Comparison of ENCODE assay signal across 9 mouse cellular contexts in genomic region chr4:135286033-135286622, GRCm38 (mm10). TPM values are rescaled to one million over a fixed set of nuclear protein-coding genes. Genes with fewer than 3 reads are reported as not detected.
DNase-seq lines count a peak whose midpoint lies in the region; ATAC-seq and TF ChIP-seq lines count a peak whose summit lies in the region.
"Had no signal": no experiment of that assay in that cellular context is flagged by ENCODE, and none has a peak within 500 bp of the region (broad histone marks: within the 10 kb centered on the region; RNA-seq: fewer than 3 reads in every experiment).

No protein-coding gene starts in this region.

- DNase-seq in heart, postnatal 10 days: no peak
- peak; percentile 19 for DNase-seq in lung, postnatal 0 days (ENCODE audit: low spot score)
- DNase-seq in lung, postnatal 25 days (ENCODE audit: low spot score): no peak
- no peak for DNase-seq in liver, postnatal 0 days
- DNase-seq in adrenal gland, postnatal 10 days: no peak

- H3K36me3 ChIP-seq in heart, embryonic 12.5 days: no peaks in the 10 kb centered on the region
- H3K36me3 ChIP-seq in lung, postnatal 0 days (ENCODE audit: insufficient read depth, low read length): no peaks in the 10 kb centered on the region
- no peaks in the 10 kb centered on the region for H3K36me3 ChIP-seq in embryonic facial prominence, embryonic 15.5 days
- no peaks in the 10 kb centered on the region for H3K36me3 ChIP-seq in liver, postnatal 0 days (replicated peaks; ENCODE audit: insufficient read depth, low read length)

- H3K4me3 ChIP-seq in heart, embryonic 12.5 days: no peak overlapping the region
- H3K4me3 ChIP-seq in lung, postnatal 0 days (ENCODE audit: low read depth, low read length): no peak overlapping the region
- H3K4me3 ChIP-seq in embryonic facial prominence, embryonic 15.5 days (replicated peaks): no peak overlapping the region
- H3K4me3 ChIP-seq in liver, postnatal 0 days (ENCODE audit: low read depth, low read length): no peak overlapping the region

- no peak for ATAC-seq in heart, embryonic 12.5 days (ENCODE audit: insufficient number of reproducible peaks, low FRiP score)
- ATAC-seq in lung, postnatal 0 days: no peak
- ATAC-seq in embryonic facial prominence, embryonic 15.5 days (ENCODE audit: insufficient number of reproducible peaks, low FRiP score, low TSS enrichment, low read depth): no peak
- ATAC-seq in liver, postnatal 0 days: no peak
- no peak for ATAC-seq in megakaryocyte progenitor cell, adult 5-6 weeks (replicated peaks; ENCODE audit: poor library complexity)

- peaks cover 26% of the 10 kb centered on the region for H3K4me1 ChIP-seq in heart, embryonic 12.5 days (replicated peaks)
- peaks cover 23% of the 10 kb centered on the region for H3K4me1 ChIP-seq in lung, postnatal 0 days (ENCODE audit: insufficient read depth, low read depth, low read length)
- peaks cover 21% of the 10 kb centered on the region for H3K4me1 ChIP-seq in embryonic facial prominence, embryonic 15.5 days
- H3K4me1 ChIP-seq in liver, postnatal 0 days (ENCODE audit: insufficient read depth): peaks cover 44% of the 10 kb centered on the region

- H3K9me3 ChIP-seq in heart, embryonic 12.5 days (replicated peaks): no peaks in the 10 kb centered on the region; the same call in 1 of the 2 replicates
- no peaks in the 10 kb centered on the region for H3K9me3 ChIP-seq in lung, postnatal 0 days (ENCODE audit: low read length)
- H3K9me3 ChIP-seq in embryonic facial prominence, embryonic 15.5 days (replicated peaks): no peaks in the 10 kb centered on the region
- no peaks in the 10 kb centered on the region for H3K9me3 ChIP-seq in liver, postnatal 0 days (ENCODE audit: low read length)

- H3K9ac ChIP-seq in heart, embryonic 12.5 days: peak overlapping the region; percentile 28; the same call in 1 of the 2 replicates
- H3K9ac ChIP-seq in lung, postnatal 0 days (replicated peaks; ENCODE audit: low read depth): no peak overlapping the region
- H3K9ac ChIP-seq in embryonic facial prominence, embryonic 15.5 days: no peak overlapping the region
- no peak overlapping the region for H3K9ac ChIP-seq in liver, postnatal 0 days (replicated peaks)
- H3K9ac ChIP-seq: hindbrain, embryonic 14.5 days had no signal

- peak overlapping the region; percentile 57 for H3K4me2 ChIP-seq in heart, embryonic 12.5 days
- H3K4me2 ChIP-seq in lung, postnatal 0 days (replicated peaks; ENCODE audit: low read depth, low read length): no peak overlapping the region
- H3K4me2 ChIP-seq in embryonic facial prominence, embryonic 15.5 days (replicated peaks): no peak overlapping the region
- peak overlapping the region; percentile 60 for H3K4me2 ChIP-seq in liver, postnatal 0 days (ENCODE audit: low read depth, low read length)
- H3K4me2 ChIP-seq: hindbrain, embryonic 14.5 days had no signal

- no peak for TF ChIP-seq CTCF in lung, postnatal 0 days (IDR thresholded peaks at IDR 0.05)
- TF ChIP-seq CTCF in liver, postnatal 0 days (IDR thresholded peaks at IDR 0.05; ENCODE audit: low read depth): no peak

- H3K27ac ChIP-seq in heart, embryonic 12.5 days (ENCODE audit: poor library complexity, severe bottlenecking): peak overlapping the region; percentile 80
- peak overlapping the region; percentile 84 for H3K27ac ChIP-seq in lung, postnatal 0 days (ENCODE audit: low read length)
- H3K27ac ChIP-seq in embryonic facial prominence, embryonic 15.5 days (replicated peaks): peak overlapping the region; percentile 63
- peak overlapping the region; percentile 72 for H3K27ac ChIP-seq in liver, postnatal 0 days (ENCODE audit: low read depth)
- H3K27ac ChIP-seq: hindbrain, embryonic 14.5 days had no signal

- 50% methylated on average over 12 of the region's 12 CpGs for WGBS in heart, embryonic 12.5 days
- 45% methylated on average over 12 of the region's 12 CpGs for WGBS in lung, postnatal 0 days
- 57% methylated on average over 12 of the region's 12 CpGs for WGBS in embryonic facial prominence, embryonic 15.5 days
- 55% methylated on average over 12 of the region's 12 CpGs for WGBS in liver, postnatal 0 days (ENCODE audit: insufficient replicate concordance)

- no peak for TF ChIP-seq EP300 in lung, postnatal 0 days (IDR thresholded peaks at IDR 0.05)
- no peak for TF ChIP-seq EP300 in liver, postnatal 0 days (IDR thresholded peaks at IDR 0.05; ENCODE audit: low read depth)

- H3K27me3 ChIP-seq in heart, embryonic 12.5 days (replicated peaks): no peaks in the 10 kb centered on the region
- H3K27me3 ChIP-seq in lung, postnatal 0 days (replicated peaks; ENCODE audit: insufficient read depth, low read length): no peaks in the 10 kb centered on the region
- H3K27me3 ChIP-seq in embryonic facial prominence, embryonic 15.5 days: no peaks in the 10 kb centered on the region
- H3K27me3 ChIP-seq in liver, postnatal 0 days (ENCODE audit: insufficient read depth, low read length): no peaks in the 10 kb centered on the region

- intact Hi-C loops in heart, postnatal 10 days (cut with DNase I): no loop called here

RNA-seq across cellular contexts. Expression of gene Clic4, which starts 13.5 kb away (rescaled TPM):
- polyA plus RNA-seq in heart, embryonic 12.5 days (2016; fragmentation: Nextera tagmentation; extraction: Ambion mirVana): 291 and 300 TPM in 2 replicates
- 100 to 1,000 TPM; 309 to 310 TPM for total RNA-seq in heart, postnatal 10 days (2021)
- 205 and 211 TPM in 2 replicates for polyA plus RNA-seq in lung, postnatal 0 days (2015; fragmentation: Nextera tagmentation; extraction: Ambion mirVana)
- polyA plus RNA-seq in embryonic facial prominence, embryonic 15.5 days (2015; fragmentation: Nextera tagmentation; extraction: Ambion mirVana): 111 and 113 TPM in 2 replicates
- 52.2 and 64.6 TPM in 2 replicates for polyA plus RNA-seq in liver, postnatal 0 days (2015; fragmentation: Nextera tagmentation; extraction: Ambion mirVana)
- total RNA-seq in adrenal gland, postnatal 10 days (2021): 100 to 1,000 TPM; 109 to 128 TPM
- 28.2 and 34.1 TPM in 2 replicates for total RNA-seq in megakaryocyte progenitor cell, adult 5-6 weeks (2015)
- 29.9 and 35.1 TPM in 2 replicates for total RNA-seq in megakaryocyte progenitor cell, adult 5-6 weeks (2017)

Comparison
In these comparisons a context has a peak if more than half of its experiments do, and no peak if none do; other contexts are left out.
1. H3K4me2 ChIP-seq: peak in heart, embryonic 12.5 days (single experiment) and liver, postnatal 0 days (single experiment); none in lung, postnatal 0 days (single experiment) and embryonic facial prominence, embryonic 15.5 days (single experiment).
2. Peak in every context shown above with its lines, with median percentiles within 50 percentile points of each other: H3K27ac ChIP-seq.